Mouse (Mus musculus): ENCODE data around the gene Defb21.

Gene Defb21

DNA sequence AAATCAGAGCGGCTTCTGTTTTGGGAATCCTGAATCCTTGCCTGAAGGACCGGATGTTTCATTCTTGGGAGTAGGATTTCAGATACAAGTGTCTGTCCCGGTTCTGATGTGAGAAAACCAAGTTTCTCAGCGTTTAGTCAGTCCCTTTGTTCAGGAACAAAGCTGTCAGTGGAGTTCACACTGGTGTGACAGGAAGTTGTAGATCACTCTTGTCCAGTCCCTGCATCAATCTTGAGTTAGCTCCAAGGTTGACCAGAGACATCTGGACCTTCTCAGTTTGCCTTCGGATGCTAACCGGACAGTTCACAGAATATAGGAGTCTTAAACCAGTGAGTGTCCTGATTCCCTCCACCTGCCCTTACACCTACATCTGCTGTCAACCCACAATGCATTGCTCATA, 35.2 kb downstream of the Defb21 start:
- DNase-seq (ENCODE audit: low spot score) = no peak

DNA sequence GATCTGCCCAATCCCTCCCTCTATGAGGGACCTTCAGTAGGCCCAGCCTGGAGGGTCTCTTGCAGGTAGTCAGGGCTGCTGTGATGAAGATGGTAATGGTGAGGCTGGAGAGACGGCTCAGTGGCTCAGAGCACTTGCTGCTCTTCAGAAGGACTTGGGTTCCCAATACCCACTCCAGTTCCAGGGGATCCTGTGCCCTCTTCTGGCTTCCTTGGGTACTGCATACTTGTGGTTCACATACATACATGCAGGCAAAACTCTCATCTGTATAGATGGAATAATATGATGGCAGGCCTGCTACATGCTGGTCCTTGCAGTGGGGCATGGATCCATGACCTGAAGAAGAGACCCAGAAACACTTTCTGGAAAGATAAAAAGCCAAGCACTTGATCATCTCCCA, 36.2 kb downstream of the Defb21 start:
- DNase-seq (ENCODE audit: low spot score) = no peak

DNA sequence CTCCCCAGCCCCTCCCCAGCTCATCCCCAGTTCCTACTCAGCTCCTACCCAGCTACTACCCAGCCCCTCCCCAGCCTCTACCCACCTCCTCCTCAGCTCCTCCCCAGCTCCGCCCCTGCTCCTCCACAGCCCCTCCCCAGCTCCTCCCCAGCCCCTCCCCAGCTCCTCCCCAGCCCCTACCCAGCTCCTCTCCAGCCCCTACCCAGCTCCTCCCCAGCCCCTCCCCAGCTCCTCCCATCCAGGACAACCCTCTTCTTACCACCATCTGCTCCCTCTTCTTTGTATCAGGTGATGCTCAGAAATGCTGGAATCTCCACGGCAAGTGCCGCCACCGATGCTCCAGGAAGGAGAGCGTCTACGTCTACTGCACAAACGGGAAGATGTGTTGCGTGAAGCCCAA, 39.6 kb downstream of the Defb21 start:
- DNase-seq (ENCODE audit: low spot score) = no peak

DNA sequence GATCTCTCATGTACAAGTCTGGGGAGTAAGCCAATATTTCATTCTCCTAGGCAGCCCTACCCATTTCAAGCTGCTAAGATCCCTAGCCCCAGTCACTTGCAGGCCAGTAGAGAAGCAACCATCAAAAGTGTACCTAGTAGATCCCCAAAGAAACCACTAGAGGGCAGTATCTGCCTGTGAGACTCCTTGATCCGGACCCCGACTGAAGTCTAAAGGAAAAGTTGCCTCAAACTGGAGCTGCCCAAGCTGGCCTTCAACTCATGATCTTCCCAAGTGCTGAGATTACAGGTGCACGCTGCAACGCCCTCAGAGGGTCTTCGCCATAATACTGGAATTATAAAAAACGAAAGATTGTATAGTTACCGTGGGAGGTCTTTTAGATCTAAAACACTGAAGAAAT, 43.0 kb downstream of the Defb21 start:
- no peak for DNase-seq (ENCODE audit: low spot score)

DNA sequence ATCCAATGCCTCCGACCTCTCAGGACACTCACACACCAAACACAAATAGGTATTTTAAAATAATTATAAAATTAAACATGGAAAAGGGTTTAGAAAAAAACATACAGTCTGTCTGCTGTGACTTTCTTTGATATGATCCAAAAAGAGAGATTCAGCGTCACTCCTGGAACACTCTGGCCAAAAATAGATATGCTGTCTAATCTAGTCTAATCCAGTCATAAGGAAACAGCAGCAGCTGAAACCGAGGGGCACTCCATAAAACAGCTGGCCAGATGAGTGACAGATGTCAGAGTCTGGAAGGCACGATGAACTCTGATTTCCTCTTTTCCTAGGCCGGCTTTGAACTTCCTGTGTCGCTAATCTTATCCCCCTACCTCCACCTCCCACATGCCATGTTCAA, 43.9 kb downstream of the Defb21 start:
- no peak for DNase-seq (ENCODE audit: low spot score)

DNA sequence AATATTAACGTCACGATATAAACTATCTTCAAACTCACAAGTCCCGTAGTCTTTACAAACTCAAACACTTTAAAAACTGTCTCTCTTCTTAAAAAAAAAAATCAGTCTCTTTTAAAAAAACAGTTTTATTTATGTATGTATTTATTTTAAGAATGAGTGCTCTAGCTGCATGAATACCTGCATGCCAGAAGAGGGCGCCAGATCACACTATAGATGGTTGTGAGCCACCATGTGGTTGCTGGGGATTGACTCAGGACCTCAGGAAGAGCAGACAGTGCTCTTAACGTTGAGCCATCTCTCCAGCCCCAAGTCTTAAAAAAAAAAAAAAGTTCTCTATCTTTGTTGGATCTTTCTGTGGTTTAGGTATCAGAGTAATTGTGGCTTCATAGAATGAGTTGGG, 44.8 kb downstream of the Defb21 start:
- no peak for DNase-seq (ENCODE audit: low spot score)

DNA sequence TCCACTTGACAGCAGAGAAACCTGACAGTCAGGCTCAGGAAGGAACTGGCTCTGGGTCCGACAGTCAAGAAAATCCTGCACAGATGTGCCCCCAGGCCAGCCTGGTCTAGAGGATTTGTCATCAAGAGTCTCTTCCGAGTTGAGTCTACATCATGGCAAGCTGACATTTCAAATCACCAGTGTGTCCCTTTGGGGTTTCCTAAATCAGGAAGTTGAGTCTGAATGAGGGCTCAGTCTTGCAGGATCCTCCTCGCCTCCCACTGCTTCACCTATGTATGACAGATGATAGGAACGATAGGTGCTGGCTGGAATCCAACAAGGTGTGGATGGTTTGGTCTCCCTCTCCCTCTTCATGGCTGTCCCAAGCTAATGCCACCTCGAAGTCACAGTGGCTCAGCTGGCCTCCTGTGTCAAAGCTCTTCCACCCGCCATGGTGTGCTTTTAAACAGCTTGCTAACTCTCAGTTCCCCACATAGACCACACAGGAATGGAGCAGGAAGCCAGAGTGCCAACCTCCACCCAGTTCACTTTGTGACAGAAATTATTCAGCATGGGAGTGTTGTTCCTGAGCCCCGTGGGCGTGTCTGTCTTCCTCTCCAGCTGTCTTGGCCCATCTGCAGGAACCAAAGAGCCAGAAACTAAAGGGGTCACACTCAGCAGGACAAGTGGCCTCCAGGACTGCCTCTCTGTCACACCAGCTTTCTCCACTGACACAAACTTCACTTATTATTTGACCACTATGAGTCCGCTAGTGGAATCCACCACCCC, 48.0 kb downstream of the Defb21 start:
- no peak for DNase-seq (ENCODE audit: low spot score)

DNA sequence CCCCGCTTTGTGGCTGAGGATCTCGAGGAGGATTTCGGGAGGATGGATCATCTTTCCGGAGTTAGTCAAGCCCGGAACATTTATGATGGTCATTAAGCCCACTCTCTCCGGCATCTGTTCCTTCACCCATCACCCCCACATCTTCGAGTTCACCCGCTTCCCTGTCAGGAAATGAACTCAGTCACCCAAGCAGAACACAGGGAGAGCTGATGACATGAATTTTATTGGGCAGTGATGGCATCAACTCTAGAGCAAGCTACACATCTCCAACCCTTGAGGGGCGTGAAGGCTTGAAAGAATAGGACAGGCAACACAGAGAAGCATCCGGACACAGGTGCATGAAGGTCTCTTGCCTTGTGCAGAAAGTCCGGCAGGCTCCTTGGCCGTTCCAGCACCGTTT, 49.6 kb downstream of the Defb21 start:
- DNase-seq (ENCODE audit: low spot score) = no peak

DNA sequence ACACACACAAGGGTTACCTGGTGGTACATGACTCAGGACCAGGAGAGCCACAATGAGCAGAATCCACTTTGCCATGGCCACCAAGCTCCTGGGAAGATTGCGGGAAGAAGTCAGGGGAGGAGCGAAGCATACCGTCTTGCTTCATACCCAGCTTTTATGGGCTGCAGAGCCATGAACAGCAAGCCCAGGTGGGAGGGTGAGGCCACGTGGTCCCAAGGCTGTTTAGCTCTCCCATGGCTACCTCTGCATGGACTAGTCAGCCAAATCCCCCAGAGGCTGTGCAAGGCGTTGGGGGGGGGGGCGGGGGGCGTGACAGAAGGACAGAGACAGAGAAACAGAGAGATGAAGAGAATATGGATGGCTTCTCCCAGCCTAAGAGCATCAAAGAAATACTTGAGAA, 50.4 kb downstream of the Defb21 start, which contains the start of gene Defb25:
Gene Defb25 (minus strand): TSS at position 101 of the 400 bp plus-strand sequence.
- DNase-seq (ENCODE audit: low spot score) = no peak

All from ovary, postnatal 10 days (tissue).